Mouse (Mus musculus) erythroblast, embryonic 14.5 days (primary cell): Measurements from ENCODE around the gene Xpo6.

Experiments
- GATA1 ChIP-seq: IDR thresholded peaks from 2 replicates; pipeline ENCODE4 v1.6.1; 2012; ENCODE audit warnings: low read length, inconsistent platforms, mixed read lengths
- TAL1 ChIP-seq: IDR thresholded peaks from 3 replicates; pipeline ENCODE4 v1.6.1; 2012; ENCODE audit warnings: low read length, inconsistent platforms, mixed read lengths

GRCm38 (mm10) chr7:126121533-126121932 lies 78.8 kb downstream of the Xpo6 start:
- TF ChIP-seq TAL1 (no peak), GATA1 (no peak)
